8 mouse cellular contexts compared by ENCODE assay signal in genomic region chr4:103119229-103120027, GRCm38 (mm10). TPM values are rescaled to one million over a fixed set of nuclear protein-coding genes. Genes with fewer than 3 reads are reported as not detected.
DNase-seq lines count a peak whose midpoint lies in the region; ATAC-seq and TF ChIP-seq lines count a peak whose summit lies in the region.

No protein-coding gene starts in this region.

- DNase-seq in ES-E14 (ENCODE audit: low read depth, low spot score), result peak; percentile 49
- DNase-seq in cerebellum, adult 2 months, result peak; percentile 81
- DNase-seq in forebrain, postnatal 0 days, result peak; percentile 81
- peak; percentile 87 to 90 for DNase-seq in heart, postnatal 36 days
- peak; percentile 55 to 77 for DNase-seq in layer of hippocampus, adult 2 months (ENCODE audit: low spot score in 2 of 2)
- DNase-seq in lung, adult 18-20 months, result peak; percentile 85 to 88

- peak overlapping the region; percentile 89 for H3K4me2 ChIP-seq in forebrain, postnatal 0 days (ENCODE audit: low read depth)
- H3K4me2 ChIP-seq in neural tube, embryonic 14.5 days (ENCODE audit: low read depth, low read length), result peak overlapping the region; percentile 89

- peak overlapping the region; percentile 98 for H3K4me3 ChIP-seq in ES-E14 (ENCODE audit: insufficient read depth in 1 of 2, low read depth in 1 of 2, low read length in 2 of 2, poor library complexity in 1 of 2, severe bottlenecking in 1 of 2)
- H3K4me3 ChIP-seq in cerebellum, adult 2 months (replicated peaks; ENCODE audit: insufficient read depth, low read depth, low read length), result peak overlapping the region; percentile 89
- H3K4me3 ChIP-seq in forebrain, postnatal 0 days (ENCODE audit: low read depth, low read length), result peak overlapping the region; percentile 84
- peak overlapping the region; percentile 67 for H3K4me3 ChIP-seq in layer of hippocampus, adult 2 months
- peak overlapping the region; percentile 81 for H3K4me3 ChIP-seq in neural tube, embryonic 14.5 days (ENCODE audit: low read depth, low read length)
- peak overlapping the region; percentile 94 for H3K4me3 ChIP-seq in testis, adult 2 months (ENCODE audit: control insufficient read depth, low read depth, low read length)

- ATAC-seq in forebrain, postnatal 0 days, result peak; percentile 47
- ATAC-seq in neural tube, embryonic 14.5 days (ENCODE audit: low read depth), result peak; percentile 55

- no peaks in the 10 kb centered on the region for H3K9me3 ChIP-seq in ES-E14 (ENCODE audit: control insufficient read depth, insufficient read depth, low read depth, low read length)
- no peaks in the 10 kb centered on the region for H3K9me3 ChIP-seq in forebrain, postnatal 0 days (ENCODE audit: low read length)
- no peaks in the 10 kb centered on the region for H3K9me3 ChIP-seq in neural tube, embryonic 14.5 days (ENCODE audit: control insufficient read depth, low read length)

- WGBS in cerebellum, adult 2 months, result under 1% methylated on average over 94 of the region's 111 CpGs
- WGBS in forebrain, postnatal 0 days, result under 1% methylated on average over 104 of the region's 111 CpGs
- WGBS in neural tube, embryonic 14.5 days, result under 1% methylated on average over 54 of the region's 111 CpGs

- intact Hi-C loops in heart, postnatal 36 days (cut with DNase I), result loop anchor here (5.0 kb wide), 1 partner anchor 193 kb away; the partner anchor contains the start of gene Oma1

- in situ Hi-C loops in ES-E14 (cut with MboI; ENCODE audit: low sequenced_read_pairs in 2 of 2, unreplicated experiment in 2 of 2), result no loop called here

- peak; percentile 40; the same call in 1 of the 2 replicates for TF ChIP-seq POLR2A in cerebellum, adult 2 months (IDR thresholded peaks at IDR 0.05; ENCODE audit: borderline replicate concordance, insufficient read depth, low read length)
- 0 out of 2 replicates have a peak, but pooled peaks have one; percentile 66 for TF ChIP-seq POLR2A in testis, adult 2 months (IDR thresholded peaks at IDR 0.05; ENCODE audit: control insufficient read depth, low read depth, low read length)

- H3K9ac ChIP-seq in ES-E14 (ENCODE audit: insufficient read depth, low read depth, low read length, poor library complexity, severe bottlenecking), result peak overlapping the region; percentile 99
- H3K9ac ChIP-seq in forebrain, postnatal 0 days, result peak overlapping the region; percentile 72
- H3K9ac ChIP-seq in neural tube, embryonic 14.5 days (replicated peaks; ENCODE audit: low read depth, low read length), result peak overlapping the region; percentile 82

- no peaks in the 10 kb centered on the region for H3K36me3 ChIP-seq in ES-E14 (ENCODE audit: control insufficient read depth, insufficient read depth, low read length, poor library complexity, severe bottlenecking)
- no peaks in the 10 kb centered on the region for H3K36me3 ChIP-seq in forebrain, postnatal 0 days (ENCODE audit: insufficient read depth)
- H3K36me3 ChIP-seq in neural tube, embryonic 14.5 days (ENCODE audit: control insufficient read depth, insufficient read depth, low read length), result no peaks in the 10 kb centered on the region; the same call in 1 of the 2 replicates
- no peaks in the 10 kb centered on the region for H3K36me3 ChIP-seq in testis, adult 2 months (ENCODE audit: control insufficient read depth, insufficient read depth, low read length)

- H3K27ac ChIP-seq in ES-E14 (ENCODE audit: insufficient read depth, low read depth, low read length, poor library complexity, severe bottlenecking), result peak overlapping the region; percentile 94
- H3K27ac ChIP-seq in cerebellum, adult 2 months (ENCODE audit: insufficient read depth, low read length), result peak overlapping the region; percentile 65
- H3K27ac ChIP-seq in forebrain, postnatal 0 days (ENCODE audit: low read depth, low read length), result peak overlapping the region; percentile 79
- peak overlapping the region; percentile 91 for H3K27ac ChIP-seq in layer of hippocampus, adult 2 months
- peak overlapping the region; percentile 88 for H3K27ac ChIP-seq in neural tube, embryonic 14.5 days (ENCODE audit: low read depth, low read length)
- peak overlapping the region; percentile 97 for H3K27ac ChIP-seq in testis, adult 2 months (ENCODE audit: control insufficient read depth, insufficient read depth, low read depth, low read length)

- H3K4me1 ChIP-seq in ES-E14 (ENCODE audit: control insufficient read depth in 2 of 2, insufficient read depth in 2 of 2, low read length in 2 of 2, poor library complexity in 1 of 2), result peaks cover 2 to 6% of the 10 kb centered on the region in 2 experiments; a peak in 3 of 4 replicates
- H3K4me1 ChIP-seq in cerebellum, adult 2 months (ENCODE audit: control insufficient read depth, insufficient read depth, low read length), result peaks cover 5% of the 10 kb centered on the region; the same call in 1 of the 2 replicates
- H3K4me1 ChIP-seq in forebrain, postnatal 0 days (ENCODE audit: insufficient read depth), result peaks cover 13% of the 10 kb centered on the region
- H3K4me1 ChIP-seq in neural tube, embryonic 14.5 days (ENCODE audit: control insufficient read depth, insufficient read depth, low read length), result peaks cover 22% of the 10 kb centered on the region
- peaks cover 3% of the 10 kb centered on the region for H3K4me1 ChIP-seq in testis, adult 2 months (ENCODE audit: control insufficient read depth, insufficient read depth, low read length)

- no peaks in the 10 kb centered on the region for H3K27me3 ChIP-seq in cerebellum, adult 2 months (ENCODE audit: control insufficient read depth, insufficient read depth, low read length)
- H3K27me3 ChIP-seq in forebrain, postnatal 0 days (ENCODE audit: insufficient read depth, low read length), result no peaks in the 10 kb centered on the region
- H3K27me3 ChIP-seq in neural tube, embryonic 14.5 days (ENCODE audit: control insufficient read depth, insufficient read depth, low read length), result no peaks in the 10 kb centered on the region
- H3K27me3 ChIP-seq in testis, adult 2 months (ENCODE audit: control insufficient read depth, insufficient read depth, low read length), result no peaks in the 10 kb centered on the region

- TF ChIP-seq CTCF in cerebellum, adult 2 months (IDR thresholded peaks at IDR 0.05; ENCODE audit: borderline replicate concordance, insufficient read depth, low read depth, low read length), result no peak
- no peak; the same call in 1 of the 2 replicates for TF ChIP-seq CTCF in forebrain, postnatal 0 days (IDR thresholded peaks at IDR 0.05; ENCODE audit: low read depth)
- no peak; the same call in 1 of the 2 replicates for TF ChIP-seq CTCF in layer of hippocampus, adult 2 months (conservative IDR thresholded peaks at IDR 0.05)
- no peak for TF ChIP-seq CTCF in testis, adult 2 months (IDR thresholded peaks at IDR 0.05; ENCODE audit: control insufficient read depth, insufficient read depth, insufficient replicate concordance, low read depth, low read length)

TF ChIP-seq in ES-E14, 5 proteins besides CTCF, POLR2A, EP300 and RAD21:
- TF ChIP-seq ZC3H11A (IDR thresholded peaks at IDR 0.05; ENCODE audit: borderline replicate concordance, low read depth, low read length) (no peak), MAFK (IDR thresholded peaks at IDR 0.05; ENCODE audit: insufficient read depth, low read depth, low read length) (no peak), ZNF384 (IDR thresholded peaks at IDR 0.05; ENCODE audit: low read depth, low read length) (no peak), CHD2 (IDR thresholded peaks at IDR 0.05; ENCODE audit: low read depth, low read length) (0 out of 2 replicates have a peak, but pooled peaks have one; percentile 16), HCFC1 (IDR thresholded peaks at IDR 0.05; ENCODE audit: borderline replicate concordance, insufficient read depth, low read length) (no peak)

RNA-seq across cellular contexts. Expression of gene Wdr78, which starts 5.1 kb away (rescaled TPM):
- total RNA-seq in ES-E14 (2012; rRNA removed), result 0.74 and 0.76 TPM in 2 replicates
- polyA plus RNA-seq in cerebellum, adult 2 months (2012; rRNA removed), result 4.1 and 5.3 TPM in 2 replicates
- 6.7 and 10.0 TPM in 2 replicates for total RNA-seq in forebrain, postnatal 0 days (2014; rRNA removed)
- polyA plus RNA-seq in forebrain, postnatal 0 days (2015; fragmentation: Nextera tagmentation; extraction: Ambion mirVana), result 1.6 and 2.9 TPM in 2 replicates
- 1 to 10 TPM; 1.1 to 1.5 TPM for total RNA-seq in heart, postnatal 36 days (2021)
- 10 to 100 TPM; 13.9 to 15.8 TPM for total RNA-seq in layer of hippocampus, adult 2 months (2021)
- 4.1 and 4.5 TPM in 2 replicates for polyA plus RNA-seq in neural tube, embryonic 14.5 days (2014; fragmentation: Nextera tagmentation; extraction: Ambion mirVana)
- 21.7 and 25.2 TPM in 2 replicates for polyA plus RNA-seq in testis, adult 2 months (2012; rRNA removed)

RNA-seq across cellular contexts. Expression of gene Mier1, which starts 5.2 kb away (rescaled TPM):
- 37.9 and 52.6 TPM in 2 replicates for total RNA-seq in ES-E14 (2012; rRNA removed)
- 24.8 and 25.6 TPM in 2 replicates for polyA plus RNA-seq in cerebellum, adult 2 months (2012; rRNA removed)
- total RNA-seq in forebrain, postnatal 0 days (2014; rRNA removed), result 43.6 and 82.3 TPM in 2 replicates
- polyA plus RNA-seq in forebrain, postnatal 0 days (2015; fragmentation: Nextera tagmentation; extraction: Ambion mirVana), result 17.4 and 32.6 TPM in 2 replicates
- 10 to 100 TPM; 32.5 to 34.6 TPM for total RNA-seq in heart, postnatal 36 days (2021)
- total RNA-seq in layer of hippocampus, adult 2 months (2021), result 10 to 100 TPM; 51.5 to 55.3 TPM
- polyA plus RNA-seq in neural tube, embryonic 14.5 days (2014; fragmentation: Nextera tagmentation; extraction: Ambion mirVana), result 41.3 and 45.5 TPM in 2 replicates
- 14.3 and 15.8 TPM in 2 replicates for polyA plus RNA-seq in testis, adult 2 months (2012; rRNA removed)

Comparison
In these comparisons a context has a peak if more than half of its experiments do, and no peak if none do; other contexts are left out.
1. Peak in every context shown above with its lines: DNase-seq, ATAC-seq, H3K4me3 ChIP-seq and H3K27ac ChIP-seq.